Mouse (Mus musculus): ENCODE data around the gene Defb10.
"Not testable (repeated sequence)": the region's sequence is repeated elsewhere in the genome, so short reads cannot be mapped to it uniquely, and the experiment has no call there.

Gene Defb10

GRCm38 (mm10) chr8:21858586-21858985 lies at the start of gene Defb10:
TSS of gene Defb10 (plus strand) at chr8:21858901.
- DNase-seq: not testable (repeated sequence)

- not testable (repeated sequence) for DNase-seq
Observed at GRCm38 (mm10) chr8:21885321-21885720, 26.6 kb downstream of the Defb10 start, which contains the start of gene Defb9. TSS of gene Defb9 (minus strand) at chr8:21885421.

- DNase-seq: not testable (repeated sequence)
Observed at GRCm38 (mm10) chr8:21906290-21906689, 47.6 kb downstream of the Defb10 start, which contains the start of gene Defb11. TSS of gene Defb11 (minus strand) at chr8:21906412.
